Mouse (Mus musculus): ENCODE measurements at regions not wholly inside any gene's neighbourhood (a gene's known extent, or its start where the extent isn't known, plus 50 kb on each side); places are given as distances from the start of the nearest gene placed in this dataset.

DNA sequence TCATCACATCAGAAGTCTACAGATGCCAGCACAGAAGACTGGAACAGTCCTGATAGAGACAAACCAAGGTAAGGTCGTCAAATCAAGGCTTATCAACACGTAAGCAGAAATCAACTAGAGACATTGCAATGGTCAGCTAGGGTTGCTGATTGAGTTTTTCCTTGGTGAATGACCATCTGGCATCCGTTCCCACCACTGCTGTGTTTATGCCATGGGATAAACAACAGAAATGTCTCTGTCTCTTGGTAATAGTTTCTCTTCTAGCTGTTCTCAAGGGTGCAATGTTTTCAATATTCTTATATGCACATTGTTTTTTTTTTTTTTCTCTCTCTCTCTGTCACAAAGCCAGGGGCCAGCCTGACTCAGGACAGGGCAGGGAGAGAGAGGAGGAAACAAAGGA lies 110.2 kb upstream of the Plxnc1 start:
- H3K9me3 ChIP-seq: no peaks in the 10 kb centered on the region
- H3K4me3 ChIP-seq (replicated peaks): no peak overlapping the region
- H3K9ac ChIP-seq (replicated peaks): no peak overlapping the region
- 91% methylated on average over 3 of the region's 3 CpGs for WGBS
- ATAC-seq: no peak
- no peak overlapping the region for H3K27ac ChIP-seq
- H3K36me3 ChIP-seq: no peaks in the 10 kb centered on the region
- no peaks in the 10 kb centered on the region for H3K27me3 ChIP-seq
- peaks cover 6% of the 10 kb centered on the region; the same call in 1 of the 2 replicates for H3K4me1 ChIP-seq (replicated peaks)
- H3K4me2 ChIP-seq (replicated peaks): no peak overlapping the region

DNA sequence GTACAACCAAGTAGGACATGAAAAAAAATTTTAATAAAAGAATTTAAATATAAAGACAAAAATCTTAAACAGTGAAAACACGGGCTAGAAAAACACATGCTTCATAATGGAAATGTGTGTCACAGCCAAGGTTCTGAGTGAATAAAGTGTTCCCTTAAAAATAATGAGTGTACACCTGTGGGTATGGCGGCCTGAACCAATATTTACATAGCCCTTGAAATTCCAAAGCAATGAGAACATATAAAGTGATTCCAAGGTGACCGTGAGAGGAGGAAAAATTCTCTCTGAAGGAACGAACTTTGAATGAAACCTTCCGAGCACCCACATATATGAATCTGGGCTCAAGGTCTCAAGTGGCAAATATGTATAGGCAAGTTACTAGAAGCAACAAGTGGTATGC lies 104.2 kb upstream of the Plxnc1 start:
- Histone ChIP-seq H3K27ac (no peak overlapping the region), H3K9me3 (no peaks in the 10 kb centered on the region), H3K36me3 (no peaks in the 10 kb centered on the region), H3K4me1 (replicated peaks) (peaks cover 13% of the 10 kb centered on the region), H3K27me3 (no peaks in the 10 kb centered on the region), H3K4me2 (replicated peaks) (no peak overlapping the region), H3K4me3 (replicated peaks) (no peak overlapping the region), H3K9ac (replicated peaks) (no peak overlapping the region)
- WGBS: 85% methylated on average over 5 of the region's 5 CpGs
- ATAC-seq: no peak

DNA sequence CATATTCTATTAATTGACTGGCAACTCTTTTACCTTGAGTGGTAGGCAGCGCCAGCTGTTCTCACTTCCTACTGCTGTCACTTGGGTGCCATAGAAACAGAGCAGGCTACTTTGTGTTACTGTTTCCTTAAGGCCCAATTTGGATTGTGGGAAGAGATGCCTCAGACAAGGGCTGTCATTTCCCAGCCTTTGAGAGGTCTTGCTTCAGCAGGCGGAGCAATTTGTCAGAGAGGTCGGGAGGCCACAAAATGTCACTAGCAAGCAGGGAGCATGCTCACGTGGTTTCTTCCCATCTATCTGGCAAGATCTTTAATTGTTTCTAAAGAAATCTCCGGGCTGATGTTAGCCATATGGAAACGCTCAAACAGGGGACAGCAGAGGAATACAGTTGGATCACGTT lies 99.3 kb upstream of the Plxnc1 start:
- H3K9ac ChIP-seq (replicated peaks): no peak overlapping the region
- no peak overlapping the region for H3K27ac ChIP-seq
- WGBS: 54% methylated on average over 7 of the region's 7 CpGs
- no peaks in the 10 kb centered on the region for H3K27me3 ChIP-seq
- ATAC-seq: no peak
- no peak overlapping the region for H3K4me2 ChIP-seq (replicated peaks)
- no peak overlapping the region for H3K4me3 ChIP-seq (replicated peaks)
- H3K36me3 ChIP-seq: no peaks in the 10 kb centered on the region
- no peaks in the 10 kb centered on the region for H3K9me3 ChIP-seq
- peaks cover 20% of the 10 kb centered on the region for H3K4me1 ChIP-seq (replicated peaks)

DNA sequence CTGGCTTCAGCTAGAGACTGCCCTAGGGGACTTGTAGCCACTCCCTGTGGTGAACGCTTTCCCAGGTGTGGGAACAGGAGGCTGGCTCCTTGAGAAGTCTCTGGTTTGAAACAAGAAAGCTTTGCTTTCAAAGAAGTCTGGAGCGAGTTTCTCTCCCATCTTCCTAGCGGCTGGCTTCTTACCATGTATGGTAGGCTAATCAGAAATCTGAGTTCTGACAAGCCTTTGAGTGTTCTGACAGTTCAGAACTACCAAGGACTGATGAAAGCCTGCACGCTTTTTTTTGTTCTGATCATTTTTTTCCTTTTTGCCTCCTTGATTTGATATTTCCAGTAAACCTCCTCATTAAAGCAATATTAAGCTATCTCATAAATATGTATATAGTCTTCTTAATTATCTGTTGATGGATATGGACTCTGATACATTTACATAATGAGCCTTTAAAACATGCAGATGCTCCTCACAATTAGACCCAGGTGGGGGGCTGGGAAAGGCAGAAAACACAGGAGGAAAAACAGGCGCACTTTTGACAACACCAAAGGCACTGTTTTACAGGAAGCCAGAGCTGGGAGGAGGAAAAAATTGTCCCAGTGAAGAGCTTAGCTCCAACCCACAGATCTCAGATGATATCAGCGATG lies 95.7 kb upstream of the Plxnc1 start:
- Histone ChIP-seq H3K4me3 (replicated peaks) (no peak overlapping the region), H3K36me3 (no peaks in the 10 kb centered on the region), H3K4me2 (replicated peaks) (no peak overlapping the region), H3K27ac (peak overlapping the region; percentile 72), H3K27me3 (no peaks in the 10 kb centered on the region), H3K9ac (replicated peaks) (no peak overlapping the region), H3K9me3 (no peaks in the 10 kb centered on the region), H3K4me1 (replicated peaks) (peaks cover 21% of the 10 kb centered on the region)
- WGBS: 61% methylated on average over 6 of the region's 6 CpGs
- peak; percentile 48 for ATAC-seq

DNA sequence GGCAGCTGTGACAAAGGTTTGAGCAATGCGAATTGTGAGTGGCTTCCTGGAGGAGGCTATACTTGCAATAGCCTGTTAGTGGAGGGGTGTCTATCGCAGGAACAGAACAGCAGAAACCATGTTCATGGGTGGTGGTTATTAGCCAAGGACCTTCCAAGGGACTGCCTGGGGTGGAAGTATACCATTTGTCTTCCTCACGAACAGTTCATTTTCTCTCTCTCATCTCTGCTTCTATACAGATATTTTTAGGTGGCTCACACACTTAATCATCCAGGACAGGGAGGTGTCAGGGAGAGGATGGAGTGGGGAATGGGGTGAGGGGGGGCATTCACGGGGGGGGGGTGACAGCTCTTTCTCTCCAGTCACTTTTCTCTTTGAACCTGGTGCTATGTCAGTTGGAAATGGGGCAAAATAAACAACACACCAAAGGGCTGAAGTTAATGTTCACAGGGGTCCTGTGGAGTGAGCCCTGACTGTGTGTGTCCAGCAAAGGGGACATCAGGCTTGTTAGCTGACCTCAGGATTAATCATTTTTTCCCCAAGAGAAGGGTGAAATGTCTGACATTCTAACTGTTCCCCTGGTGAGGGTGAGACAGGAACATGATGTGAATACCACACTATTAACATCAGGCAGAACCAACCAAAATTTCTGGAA lies 91.5 kb upstream of the Plxnc1 start:
- ATAC-seq: no peak
- H3K27ac ChIP-seq: no peak overlapping the region
- no peaks in the 10 kb centered on the region for H3K27me3 ChIP-seq
- H3K4me2 ChIP-seq (replicated peaks): no peak overlapping the region
- no peak overlapping the region for H3K4me3 ChIP-seq (replicated peaks)
- H3K36me3 ChIP-seq: no peaks in the 10 kb centered on the region
- H3K9ac ChIP-seq (replicated peaks): no peak overlapping the region
- H3K9me3 ChIP-seq: no peaks in the 10 kb centered on the region
- 80% methylated on average over 4 of the region's 4 CpGs for WGBS
- H3K4me1 ChIP-seq (replicated peaks): peaks cover 12% of the 10 kb centered on the region

DNA sequence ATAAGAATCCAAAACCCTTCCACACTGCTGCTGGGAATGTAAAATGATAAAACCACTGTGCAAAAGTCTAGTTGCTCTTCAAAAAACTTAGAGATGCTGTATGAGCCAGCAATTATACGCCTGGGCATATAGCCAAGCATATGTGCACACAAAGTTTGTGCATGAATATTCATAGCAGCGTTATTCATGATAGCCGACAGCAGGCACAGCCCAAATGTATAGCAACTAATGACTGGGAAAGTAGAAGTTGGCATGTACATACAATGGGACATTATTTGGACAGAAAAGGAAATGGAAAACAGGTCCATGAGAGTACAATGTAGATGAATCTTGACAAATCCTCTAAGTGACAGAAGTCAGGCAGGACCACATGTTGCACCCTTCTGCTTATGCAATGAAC lies 90.7 kb upstream of the Plxnc1 start:
- Histone ChIP-seq H3K4me1 (replicated peaks) (peaks cover 7% of the 10 kb centered on the region), H3K4me3 (replicated peaks) (no peak overlapping the region), H3K36me3 (no peaks in the 10 kb centered on the region), H3K27ac (no peak overlapping the region), H3K4me2 (replicated peaks) (no peak overlapping the region), H3K9ac (replicated peaks) (no peak overlapping the region), H3K27me3 (no peaks in the 10 kb centered on the region), H3K9me3 (no peaks in the 10 kb centered on the region)
- no peak for ATAC-seq
- WGBS: 61% methylated on average over 3 of the region's 3 CpGs

DNA sequence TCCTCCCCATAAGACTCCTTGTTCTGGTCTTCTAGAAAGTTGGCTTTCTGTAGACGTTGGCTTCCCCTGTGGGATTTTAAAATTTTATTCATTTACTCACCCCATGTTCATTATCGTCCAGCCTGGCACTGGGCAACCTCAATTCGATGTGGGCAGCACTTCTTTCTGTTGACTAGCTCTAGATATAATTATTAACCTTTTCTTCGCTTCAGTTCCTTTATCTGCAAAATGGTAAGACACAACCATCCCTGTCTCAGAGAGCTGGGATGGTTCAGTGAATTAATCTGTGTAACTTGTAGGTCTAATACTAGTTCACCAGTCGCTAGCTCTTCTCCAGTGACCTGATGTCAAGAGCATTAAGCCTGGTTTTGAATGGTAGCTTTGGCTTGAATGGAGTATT lies 89.9 kb upstream of the Plxnc1 start:
- H3K9me3 ChIP-seq: no peaks in the 10 kb centered on the region
- peaks cover 3% of the 10 kb centered on the region; the same call in 1 of the 2 replicates for H3K4me1 ChIP-seq (replicated peaks)
- H3K27me3 ChIP-seq: no peaks in the 10 kb centered on the region
- no peak overlapping the region for H3K4me3 ChIP-seq (replicated peaks)
- no peaks in the 10 kb centered on the region for H3K36me3 ChIP-seq
- H3K27ac ChIP-seq: no peak overlapping the region
- 85% methylated on average over 5 of the region's 5 CpGs for WGBS
- H3K9ac ChIP-seq (replicated peaks): no peak overlapping the region
- no peak for ATAC-seq
- no peak overlapping the region for H3K4me2 ChIP-seq (replicated peaks)

DNA sequence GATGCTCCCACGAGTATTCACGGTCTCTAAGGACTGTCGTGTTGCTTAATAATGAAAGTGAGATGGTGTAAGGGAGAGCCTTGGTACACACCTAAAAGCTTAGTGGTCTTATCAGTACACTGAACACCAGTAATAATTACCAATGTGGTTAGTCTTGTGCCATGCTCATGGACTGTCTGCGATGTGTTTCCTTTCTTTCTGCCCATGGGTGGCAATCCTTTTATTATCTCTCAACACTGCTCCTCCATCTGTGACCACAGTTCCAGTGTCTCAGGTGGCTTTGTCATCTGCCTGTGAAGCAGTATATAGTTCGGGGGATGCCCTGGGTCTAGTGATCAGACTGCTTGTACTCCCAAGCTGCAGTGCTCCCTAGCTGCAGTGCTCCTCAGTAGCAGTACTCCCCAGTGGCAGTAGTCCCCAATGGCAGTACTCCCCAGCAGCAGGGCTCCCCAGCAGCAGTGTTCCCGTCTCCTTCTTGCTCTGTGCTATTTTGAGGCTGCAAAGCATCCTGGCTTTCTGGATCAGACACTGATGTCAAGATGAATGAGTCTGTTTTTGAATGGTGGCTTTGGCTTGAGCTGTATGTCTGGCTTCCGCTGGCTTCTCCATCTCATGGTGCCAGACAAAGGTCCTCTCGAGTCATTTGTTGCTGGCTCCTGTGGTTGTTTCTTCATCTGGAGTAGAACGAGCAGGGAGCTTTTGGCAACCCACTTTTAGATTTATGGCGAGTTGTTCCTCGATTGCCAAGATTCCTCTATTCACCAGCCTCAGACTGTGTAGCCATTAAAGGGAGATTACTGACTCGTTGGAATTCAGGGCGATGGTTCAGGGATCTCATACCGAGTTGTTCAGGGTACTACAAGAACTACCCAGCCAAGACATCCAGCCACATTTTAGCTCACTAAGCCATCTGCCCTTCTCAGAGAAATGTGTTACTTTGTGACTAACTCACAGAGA lies 88.4 kb upstream of the Plxnc1 start:
- Histone ChIP-seq H3K4me2 (replicated peaks) (no peak overlapping the region), H3K27ac (no peak overlapping the region), H3K4me3 (replicated peaks) (no peak overlapping the region), H3K4me1 (replicated peaks) (peaks cover 3% of the 10 kb centered on the region; the same call in 1 of the 2 replicates), H3K36me3 (no peaks in the 10 kb centered on the region), H3K27me3 (no peaks in the 10 kb centered on the region), H3K9me3 (no peaks in the 10 kb centered on the region), H3K9ac (replicated peaks) (no peak overlapping the region)
- no peak for ATAC-seq
- WGBS: 89% methylated on average over 14 of the region's 14 CpGs

DNA sequence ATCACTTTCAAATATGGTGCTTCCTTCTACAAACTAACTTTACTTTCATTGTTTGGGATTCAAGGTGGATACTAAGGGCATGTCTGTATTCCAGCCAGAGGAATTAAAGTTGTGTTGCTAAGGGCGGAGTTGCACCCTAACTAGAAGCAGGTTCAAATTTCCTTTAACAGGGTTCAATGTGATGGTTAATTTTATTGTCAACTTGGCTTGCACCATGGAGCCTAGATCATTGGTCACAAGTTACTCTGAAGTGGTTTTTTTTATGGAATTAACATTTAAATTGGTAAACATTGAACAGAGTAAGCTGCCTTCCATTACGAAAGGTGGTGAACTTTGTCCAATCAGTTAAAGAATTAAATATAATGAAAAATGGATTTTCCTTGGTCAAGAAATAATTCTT lies 86.7 kb upstream of the Plxnc1 start:
- ATAC-seq: no peak
- H3K4me2 ChIP-seq (replicated peaks): no peak overlapping the region
- no peaks in the 10 kb centered on the region for H3K9me3 ChIP-seq
- 98% methylated on average over 2 of the region's 2 CpGs for WGBS
- no peaks in the 10 kb centered on the region for H3K36me3 ChIP-seq
- no peaks in the 10 kb centered on the region for H3K27me3 ChIP-seq
- no peak overlapping the region for H3K9ac ChIP-seq (replicated peaks)
- no peak overlapping the region for H3K4me3 ChIP-seq (replicated peaks)
- H3K4me1 ChIP-seq (replicated peaks): peaks cover 3% of the 10 kb centered on the region; the same call in 1 of the 2 replicates
- no peak overlapping the region for H3K27ac ChIP-seq

DNA sequence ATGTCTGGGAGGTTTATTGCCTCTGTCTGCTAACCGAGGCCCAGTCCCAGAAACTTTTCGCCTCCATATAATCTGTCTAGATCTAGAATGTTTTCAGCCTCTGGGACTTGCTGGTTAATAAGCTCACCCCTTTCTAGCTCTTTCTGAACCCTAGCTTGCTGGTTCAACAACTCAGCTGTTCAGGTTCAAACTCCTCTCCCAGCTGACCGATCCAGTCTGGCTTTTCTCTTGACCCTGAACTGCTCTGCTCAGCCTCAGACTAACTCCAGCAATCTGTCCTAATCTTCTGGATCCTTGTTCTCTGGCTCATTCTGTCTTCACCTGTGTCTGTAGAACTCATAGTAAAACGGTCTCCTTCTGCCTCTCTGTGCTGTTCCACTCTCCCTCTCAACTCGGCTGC lies 86.2 kb upstream of the Plxnc1 start:
- Histone ChIP-seq H3K4me2 (replicated peaks) (no peak overlapping the region), H3K4me3 (replicated peaks) (no peak overlapping the region), H3K36me3 (no peaks in the 10 kb centered on the region), H3K9ac (replicated peaks) (no peak overlapping the region), H3K9me3 (no peaks in the 10 kb centered on the region), H3K27ac (no peak overlapping the region), H3K27me3 (no peaks in the 10 kb centered on the region), H3K4me1 (replicated peaks) (peaks cover 3% of the 10 kb centered on the region; the same call in 1 of the 2 replicates)
- ATAC-seq: no peak
- WGBS: 86% methylated on average over 5 of the region's 5 CpGs

DNA sequence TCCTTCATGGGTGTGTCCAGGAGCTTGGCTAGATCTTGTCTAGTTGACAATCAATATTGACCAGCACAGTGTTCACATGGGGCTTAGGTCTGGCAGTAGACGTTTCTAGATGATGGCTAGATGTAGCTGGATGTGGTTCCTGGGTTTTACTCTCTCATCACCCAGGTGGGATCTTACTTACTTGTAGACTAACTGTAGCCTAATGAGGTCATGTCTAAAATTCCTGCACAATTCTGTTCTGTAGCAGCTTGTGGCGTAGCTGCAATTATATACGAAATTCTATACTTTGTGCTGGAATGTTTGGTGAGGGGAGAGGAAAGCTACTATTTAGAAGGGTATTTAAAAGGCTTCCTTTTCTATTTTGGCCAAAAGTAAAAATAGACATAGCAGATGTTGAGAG lies 84.9 kb upstream of the Plxnc1 start:
- Histone ChIP-seq H3K4me3 (replicated peaks) (no peak overlapping the region), H3K4me1 (replicated peaks) (no peaks in the 10 kb centered on the region), H3K36me3 (no peaks in the 10 kb centered on the region), H3K27me3 (no peaks in the 10 kb centered on the region), H3K9ac (replicated peaks) (no peak overlapping the region), H3K9me3 (no peaks in the 10 kb centered on the region), H3K27ac (no peak overlapping the region), H3K4me2 (replicated peaks) (no peak overlapping the region)
- 83% methylated on average over 3 of the region's 3 CpGs for WGBS
- ATAC-seq: no peak
